Mouse (Mus musculus) urinary bladder, postnatal 0 days (tissue): Measurements from ENCODE around the gene Nckap1l. TPM values are rescaled to one million over a fixed set of nuclear protein-coding genes. Genes with fewer than 3 reads are reported as not detected.

ENCODE experiments used
- polyA plus RNA-seq: library from polyadenylated mRNA; unstranded; fragments of >200 nt; fragmentation: Nextera tagmentation; extraction: Ambion mirVana; gene quantifications from 2 replicates; pipeline ENCODE4 v1.2.1, GENCODE M21; 2015

The Nckap1l gene
- polyA plus RNA-seq: 3.0 and 6.7 TPM in 2 replicates

GRCm38 (mm10) chr15:103453551-103454218 lies at the start of gene Nckap1l:
TSS of gene Nckap1l (plus strand) at chr15:103453794.

DNA sequence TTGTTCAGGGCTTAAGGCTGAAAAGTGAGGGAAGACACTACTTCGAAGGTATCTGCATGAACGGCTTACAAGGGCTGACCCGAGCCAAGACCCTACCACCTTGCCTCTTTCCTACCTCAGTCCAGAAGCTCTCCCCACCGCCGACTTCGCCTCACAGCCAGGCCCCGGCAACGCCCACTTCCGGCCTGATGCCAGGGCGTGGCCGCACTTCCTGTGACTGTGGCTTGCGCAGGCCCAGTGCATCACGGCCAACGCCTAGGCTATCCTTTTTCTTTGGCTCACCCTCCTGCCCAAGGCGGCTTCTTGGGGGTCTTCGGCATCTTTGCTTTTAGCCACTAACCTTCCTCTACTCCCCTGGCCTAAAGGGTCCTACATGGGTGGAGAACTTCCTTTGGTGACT lies 23.4 kb upstream of the Nckap1l start, which contains the start of gene Gtsf1:
TSS of gene Gtsf1 (minus strand) at position 230 of the 400 bp plus-strand sequence.

DNA sequence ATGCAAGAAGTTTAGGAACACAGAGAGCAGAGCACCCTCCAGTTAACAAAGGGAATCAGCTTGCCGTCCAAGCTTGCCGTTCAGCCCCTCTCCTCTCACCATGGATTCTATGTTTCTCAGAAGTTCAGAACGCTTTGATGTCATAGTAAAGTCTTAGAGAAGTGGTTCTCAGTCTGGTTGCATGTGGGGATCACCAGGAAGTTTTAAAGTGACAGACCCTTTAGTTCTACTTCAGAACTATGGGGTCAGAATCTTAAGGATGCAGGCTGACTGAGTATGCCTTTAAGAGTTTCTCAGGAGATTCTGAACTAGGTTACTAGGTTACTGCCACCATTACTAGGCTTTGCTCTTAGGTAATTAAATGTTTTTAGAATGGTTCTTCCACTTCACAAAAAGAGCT lies 5.2 kb upstream of the Nckap1l start, which contains the start of gene Gtsf2:
TSS of gene Gtsf2 (minus strand) at position 101 of the 400 bp plus-strand sequence.

DNA sequence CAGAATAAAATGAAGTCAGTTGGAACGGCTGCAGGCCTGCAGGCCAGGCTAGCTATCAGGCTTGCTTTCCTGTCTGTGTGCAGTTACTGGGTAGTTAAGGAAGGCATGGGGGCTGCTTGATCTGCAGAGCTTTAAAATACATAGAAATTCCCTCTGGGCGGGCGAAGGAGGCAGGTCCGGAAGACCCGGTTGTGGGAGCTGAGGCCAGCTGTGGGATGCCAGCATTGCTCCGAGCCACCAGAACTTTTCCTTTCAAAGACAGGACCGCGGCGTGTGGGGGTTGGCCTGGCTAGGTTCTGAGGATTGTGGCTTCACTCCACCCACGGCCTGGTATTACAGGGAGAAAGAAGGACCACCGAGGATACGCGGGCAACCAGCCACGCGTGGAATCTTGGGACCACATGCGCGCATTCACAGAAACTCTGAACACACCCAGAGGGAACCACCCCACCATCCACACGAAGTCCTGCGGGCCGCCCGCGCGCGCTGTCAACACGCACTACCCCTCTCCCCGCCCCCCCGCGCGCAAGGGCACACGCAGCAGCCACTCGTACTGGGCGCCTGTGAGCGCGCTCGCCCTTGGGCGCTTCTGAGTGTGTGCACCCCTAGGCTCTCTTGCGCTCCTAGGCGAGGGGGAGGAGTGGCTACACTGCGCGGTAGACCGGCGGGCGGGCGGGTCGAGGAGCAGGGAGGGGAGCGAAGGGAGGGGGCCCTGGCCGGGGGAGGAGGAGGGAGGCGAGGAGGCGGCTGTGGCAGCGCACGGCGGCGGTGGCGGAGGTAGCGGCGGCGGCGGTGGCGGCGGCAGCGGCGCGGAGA lies 49.0 kb downstream of the Nckap1l start, which contains the start of gene Pde1b:
TSS of gene Pde1b (plus strand) at position 600 of the 816 bp plus-strand sequence.

GRCm38 (mm10) chr15:103537822-103538213 lies 84.2 kb downstream of the Nckap1l start, which contains the start of gene Ppp1r1a:
TSS of gene Ppp1r1a (minus strand) at chr15:103538003.

Other genes starting within 250 kb of the Nckap1l start
- 23.3 and 31.5 TPM in 2 replicates for gene Cbx5, start 214.0 kb upstream of the Nckap1l start, polyA plus RNA-seq
- 287 and 297 TPM in 2 replicates for gene Hnrnpa1, start 213.4 kb upstream of the Nckap1l start, polyA plus RNA-seq
- gene Nfe2, start 195.4 kb upstream of the Nckap1l start, polyA plus RNA-seq: 0.59 and 4.1 TPM in 2 replicates
- gene Copz1, start 181.1 kb upstream of the Nckap1l start, polyA plus RNA-seq: 127 and 132 TPM in 2 replicates
- gene Gpr84, start 143.2 kb upstream of the Nckap1l start, polyA plus RNA-seq: 0.17 and 3.8 TPM in 2 replicates
- 9.3 and 10.8 TPM in 2 replicates for gene Zfp385a, start 113.7 kb upstream of the Nckap1l start, polyA plus RNA-seq
- 396 and 458 TPM in 2 replicates for gene Itga5, start 87.0 kb upstream of the Nckap1l start, polyA plus RNA-seq
- gene Gtsf1, start 23.3 kb upstream of the Nckap1l start, polyA plus RNA-seq: not detected in 2 replicates
- not detected in 2 replicates for gene Gtsf2, start 5.3 kb upstream of the Nckap1l start, polyA plus RNA-seq
- gene Pde1b, start 49.2 kb downstream of the Nckap1l start, polyA plus RNA-seq: 2.1 and 3.3 TPM in 2 replicates
- 26.6 and 29.1 TPM in 2 replicates for gene Ppp1r1a, start 84.2 kb downstream of the Nckap1l start, polyA plus RNA-seq
- gene Glycam1, start 111.3 kb downstream of the Nckap1l start, polyA plus RNA-seq: not detected in 2 replicates